Mouse (Mus musculus): Measurements from ENCODE around the gene Hist1h4f. TPM values are rescaled to one million over a fixed set of nuclear protein-coding genes. Genes with fewer than 3 reads are reported as not detected.
"Not testable (repeated sequence)": the region's sequence is repeated elsewhere in the genome, so short reads cannot be mapped to it uniquely, and the experiment has no call there.

Gene Hist1h4f
- total and polyA plus RNA-seq, 2 experiments: 77.8 TPM; not detected in 1

DNA sequence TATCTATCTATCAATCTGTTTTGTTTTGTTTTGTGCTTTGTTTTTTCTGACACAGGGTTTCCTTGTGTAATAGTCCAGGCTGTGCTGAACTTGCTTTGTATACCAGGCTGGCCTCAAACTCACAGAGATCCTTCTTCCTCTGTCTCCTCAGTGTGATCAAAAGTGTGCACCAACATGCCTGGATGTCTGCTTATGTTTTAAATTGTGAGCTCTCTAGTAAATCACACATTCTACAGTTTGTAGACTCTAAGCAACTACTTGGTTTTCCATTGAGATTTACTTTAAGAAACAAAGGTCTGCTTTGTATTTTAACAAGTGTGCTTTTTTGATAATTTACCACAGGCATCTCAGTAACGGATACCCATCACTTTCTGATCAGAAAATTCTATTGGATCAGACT is 26.4 kb upstream of the Hist1h4f start:
- Histone ChIP-seq H3K27ac (replicated peaks; ENCODE audit: insufficient read depth, low read depth, low read length) (no peak overlapping the region), H3K9ac (ENCODE audit: low read depth, low read length) (no peak overlapping the region), H3K27me3 (ENCODE audit: control insufficient read depth, insufficient read depth, low read length) (no peaks in the 10 kb centered on the region), H3K79me2 (ENCODE audit: control insufficient read depth, insufficient read depth, low read length) (no peaks in the 10 kb centered on the region), H3K36me3 (ENCODE audit: control insufficient read depth, insufficient read depth, low read length) (no peaks in the 10 kb centered on the region), H3K4me3 (ENCODE audit: insufficient read depth, low read depth, low read length) (no peak overlapping the region), H3K4me1 (ENCODE audit: control insufficient read depth, insufficient read depth, low read length) (peaks cover 9% of the 10 kb centered on the region; the same call in 1 of the 2 replicates)
- 98% methylated on average over 1 of the region's 1 CpGs for WGBS
- TF ChIP-seq CTCF (IDR thresholded peaks at IDR 0.05; ENCODE audit: low read depth, low read length) (no peak), POLR2A (IDR thresholded peaks at IDR 0.05; ENCODE audit: extremely low read depth, insufficient read depth, low read length) (no peak)
- no peak for DNase-seq (ENCODE audit: extremely low read depth, low read depth, low spot score)

DNA sequence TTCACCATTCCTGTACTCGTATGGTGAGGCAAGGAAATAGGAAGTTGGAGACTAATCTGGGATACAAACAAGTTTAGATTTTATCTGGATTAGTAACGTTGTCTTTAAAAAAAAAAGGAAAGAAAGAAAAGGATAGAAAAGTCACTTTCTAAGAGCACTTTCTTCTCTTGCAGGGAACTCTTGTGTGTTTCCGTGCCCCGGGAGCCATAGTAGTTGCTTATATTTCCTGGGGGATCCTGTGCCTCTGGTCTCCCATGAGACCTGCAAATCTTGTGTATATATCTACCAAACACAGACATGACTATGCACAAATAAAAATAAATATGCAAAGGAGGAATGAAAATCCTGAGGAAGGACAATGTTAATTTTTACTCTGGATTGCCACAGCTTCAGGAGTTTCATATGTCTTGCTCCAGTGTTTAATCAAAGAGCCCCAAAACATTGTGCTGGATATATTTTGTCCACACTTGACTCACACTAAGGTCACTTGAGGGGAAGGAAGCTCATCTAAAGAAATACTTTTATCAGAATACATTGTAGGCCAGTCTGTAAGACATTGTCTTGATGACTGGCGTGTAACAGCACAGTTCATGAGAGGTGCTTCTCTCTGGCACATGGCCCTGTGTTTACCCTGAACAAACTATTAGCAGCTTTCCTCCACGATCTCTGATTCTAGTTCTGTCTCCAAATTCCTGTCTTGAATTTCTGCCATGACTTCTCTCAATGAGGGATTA is 25.6 kb upstream of the Hist1h4f start:
- H3K27ac ChIP-seq (replicated peaks; ENCODE audit: insufficient read depth, low read depth, low read length): no peak overlapping the region
- TF ChIP-seq POLR2A (IDR thresholded peaks at IDR 0.05; ENCODE audit: extremely low read depth, insufficient read depth, low read length) (no peak), CTCF (IDR thresholded peaks at IDR 0.05; ENCODE audit: low read depth, low read length) (no peak)
- H3K4me3 ChIP-seq (ENCODE audit: insufficient read depth, low read depth, low read length): no peak overlapping the region

DNA sequence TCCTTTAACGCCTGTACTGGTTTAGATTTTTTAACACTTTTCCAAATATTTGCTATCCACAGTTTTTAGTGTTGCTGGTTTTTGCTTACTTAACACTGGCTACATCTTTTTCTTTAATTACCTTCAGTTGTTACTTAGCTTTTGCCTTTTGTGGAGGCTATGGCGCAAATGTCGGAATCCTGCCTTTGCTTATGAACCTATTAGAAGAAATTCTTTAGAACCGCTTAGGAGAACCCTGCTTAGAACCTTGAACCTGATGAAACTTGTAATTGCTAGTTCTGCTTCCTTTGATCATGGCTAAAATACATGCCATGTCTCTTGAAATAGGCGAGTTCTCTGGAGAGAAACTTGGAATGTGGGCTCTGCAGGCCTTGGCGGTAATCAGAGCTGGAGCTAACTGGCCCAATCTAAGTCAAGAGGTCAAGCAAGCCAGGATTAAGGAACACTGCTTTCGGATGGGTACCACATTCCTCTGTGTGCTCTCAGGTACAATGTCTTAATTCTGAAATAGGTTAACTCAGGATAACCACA is 25.0 kb upstream of the Hist1h4f start:
- Histone ChIP-seq H3K36me3 (ENCODE audit: control insufficient read depth, insufficient read depth, low read length) (no peaks in the 10 kb centered on the region), H3K27ac (replicated peaks; ENCODE audit: insufficient read depth, low read depth, low read length) (no peak overlapping the region), H3K79me2 (ENCODE audit: control insufficient read depth, insufficient read depth, low read length) (no peaks in the 10 kb centered on the region), H3K4me1 (ENCODE audit: control insufficient read depth, insufficient read depth, low read length) (peaks cover 15% of the 10 kb centered on the region; the same call in 1 of the 2 replicates), H3K4me3 (ENCODE audit: insufficient read depth, low read depth, low read length) (no peak overlapping the region), H3K27me3 (ENCODE audit: control insufficient read depth, insufficient read depth, low read length) (no peaks in the 10 kb centered on the region), H3K9ac (ENCODE audit: low read depth, low read length) (0 out of 2 replicates have a peak overlapping the region, but pooled peaks have one; percentile 8)
- DNase-seq (ENCODE audit: extremely low read depth, low read depth, low spot score): no peak
- 71% methylated on average over 7 of the region's 7 CpGs for WGBS
- TF ChIP-seq CTCF (IDR thresholded peaks at IDR 0.05; ENCODE audit: low read depth, low read length): no peak
- TF ChIP-seq POLR2A (IDR thresholded peaks at IDR 0.05; ENCODE audit: extremely low read depth, insufficient read depth, low read length): no peak

More for the DNA sequence above, 25.6 kb upstream of the Hist1h4f start:
- Histone ChIP-seq H3K79me2 (ENCODE audit: control insufficient read depth, insufficient read depth, low read length) (no peaks in the 10 kb centered on the region), H3K27me3 (ENCODE audit: control insufficient read depth, insufficient read depth, low read length) (no peaks in the 10 kb centered on the region), H3K4me1 (ENCODE audit: control insufficient read depth, insufficient read depth, low read length) (peaks cover 12% of the 10 kb centered on the region; the same call in 1 of the 2 replicates), H3K9ac (ENCODE audit: low read depth, low read length) (no peak overlapping the region), H3K36me3 (ENCODE audit: control insufficient read depth, insufficient read depth, low read length) (no peaks in the 10 kb centered on the region)
- 51% methylated on average over 6 of the region's 6 CpGs for WGBS
- DNase-seq (ENCODE audit: extremely low read depth, low read depth, low spot score): peak; percentile 76

- not testable (repeated sequence) for H3K27me3 ChIP-seq (ENCODE audit: control insufficient read depth, insufficient read depth, low read length); DNase-seq (ENCODE audit: extremely low read depth, low read depth, low spot score); H3K79me2 ChIP-seq (ENCODE audit: control insufficient read depth, insufficient read depth, low read length); H3K36me3 ChIP-seq (ENCODE audit: control insufficient read depth, insufficient read depth, low read length); H3K27ac ChIP-seq (replicated peaks; ENCODE audit: insufficient read depth, low read depth, low read length)
- 7% methylated on average over 13 of the region's 40 CpGs for WGBS
- Histone ChIP-seq H3K4me1 (ENCODE audit: control insufficient read depth, insufficient read depth, low read length) (peaks cover 15% of the 10 kb centered on the region; the same call in 1 of the 2 replicates), H3K4me3 (ENCODE audit: insufficient read depth, low read depth, low read length) (peak overlapping the region; percentile 50), H3K9ac (ENCODE audit: low read depth, low read length) (peak overlapping the region; percentile 71)
These were observed 24.4 kb upstream of the Hist1h4f start for GRCm38 (mm10) chr13:23575864-23576313.

GRCm38 (mm10) chr13:23575271-23575851 is 23.9 kb upstream of the Hist1h4f start, which contains the start of gene Hist1h3d:
TSS of gene Hist1h3d (plus strand) at chr13:23575763.
- no peaks in the 10 kb centered on the region for H3K36me3 ChIP-seq (ENCODE audit: control insufficient read depth, insufficient read depth, low read length)
- DNase-seq (ENCODE audit: extremely low read depth, low read depth, low spot score): peak; percentile 69
- H3K27ac ChIP-seq (replicated peaks; ENCODE audit: insufficient read depth, low read depth, low read length): no peak within 1 kb of the TSS; the same call in 1 of the 2 replicates
- no peak for TF ChIP-seq CTCF (IDR thresholded peaks at IDR 0.05; ENCODE audit: low read depth, low read length)
- no peak for TF ChIP-seq POLR2A (IDR thresholded peaks at IDR 0.05; ENCODE audit: extremely low read depth, insufficient read depth, low read length)
- peak within 1 kb of the TSS; percentile 50 for H3K4me3 ChIP-seq (ENCODE audit: insufficient read depth, low read depth, low read length)
- no peaks in the 10 kb centered on the region for H3K79me2 ChIP-seq (ENCODE audit: control insufficient read depth, insufficient read depth, low read length)
- peaks cover 15% of the 10 kb centered on the region; the same call in 1 of the 2 replicates for H3K4me1 ChIP-seq (ENCODE audit: control insufficient read depth, insufficient read depth, low read length)
- H3K9ac ChIP-seq (ENCODE audit: low read depth, low read length): peak within 1 kb of the TSS; percentile 71
- 3% methylated on average over 18 of the region's 18 CpGs for WGBS
- H3K27me3 ChIP-seq (ENCODE audit: control insufficient read depth, insufficient read depth, low read length): no peaks in the 10 kb centered on the region

GRCm38 (mm10) chr13:23574546-23575170 is 23.2 kb upstream of the Hist1h4f start:
- Histone ChIP-seq H3K4me1 (ENCODE audit: control insufficient read depth, insufficient read depth, low read length) (peaks cover 15% of the 10 kb centered on the region; the same call in 1 of the 2 replicates), H3K4me3 (ENCODE audit: insufficient read depth, low read depth, low read length) (0 out of 2 replicates have a peak overlapping the region, but pooled peaks have one; percentile 29)
- not testable (repeated sequence) for DNase-seq (ENCODE audit: extremely low read depth, low read depth, low spot score); H3K9ac ChIP-seq (ENCODE audit: low read depth, low read length); H3K36me3 ChIP-seq (ENCODE audit: control insufficient read depth, insufficient read depth, low read length); H3K79me2 ChIP-seq (ENCODE audit: control insufficient read depth, insufficient read depth, low read length); H3K27ac ChIP-seq (replicated peaks; ENCODE audit: insufficient read depth, low read depth, low read length); H3K27me3 ChIP-seq (ENCODE audit: control insufficient read depth, insufficient read depth, low read length)
- WGBS: 7% methylated on average over 13 of the region's 39 CpGs

- peak; percentile 92 for DNase-seq (ENCODE audit: extremely low read depth, low read depth, low spot score)
- not testable (repeated sequence) for H3K36me3 ChIP-seq (ENCODE audit: control insufficient read depth, insufficient read depth, low read length); H3K27me3 ChIP-seq (ENCODE audit: control insufficient read depth, insufficient read depth, low read length); H3K79me2 ChIP-seq (ENCODE audit: control insufficient read depth, insufficient read depth, low read length)
- 4% methylated on average over 42 of the region's 42 CpGs for WGBS
- peaks cover 15% of the 10 kb centered on the region; the same call in 1 of the 2 replicates for H3K4me1 ChIP-seq (ENCODE audit: control insufficient read depth, insufficient read depth, low read length)
- peak within 1 kb of the TSS; percentile 59; the same call in 1 of the 2 replicates for H3K4me3 ChIP-seq (ENCODE audit: insufficient read depth, low read depth, low read length)
- H3K27ac ChIP-seq (replicated peaks; ENCODE audit: insufficient read depth, low read depth, low read length): peak within 1 kb of the TSS; percentile 41
- H3K9ac ChIP-seq (ENCODE audit: low read depth, low read length): peak within 1 kb of the TSS; percentile 55; the same call in 1 of the 2 replicates
These were observed 22.6 kb upstream of the Hist1h4f start, which contains the start of the genes Hist1h2bf and Hist1h2ad for GRCm38 (mm10) chr13:23573898-23574524. TSS of gene Hist1h2bf (minus strand) at chr13:23574196. TSS of gene Hist1h2ad (plus strand) at chr13:23574381.

Data from liver, adult 2 months (tissue).